Mouse (Mus musculus): ENCODE measurements around the gene Kdm8. TPM values are rescaled to one million over a fixed set of nuclear protein-coding genes. Genes with fewer than 3 reads are reported as not detected.
"Not testable (repeated sequence)": the region's sequence is repeated elsewhere in the genome, so short reads cannot be mapped to it uniquely, and the experiment has no call there.

The Kdm8 gene
- polyA plus RNA-seq, 1 experiment from 2014 or later = 13.7 TPM

DNA sequence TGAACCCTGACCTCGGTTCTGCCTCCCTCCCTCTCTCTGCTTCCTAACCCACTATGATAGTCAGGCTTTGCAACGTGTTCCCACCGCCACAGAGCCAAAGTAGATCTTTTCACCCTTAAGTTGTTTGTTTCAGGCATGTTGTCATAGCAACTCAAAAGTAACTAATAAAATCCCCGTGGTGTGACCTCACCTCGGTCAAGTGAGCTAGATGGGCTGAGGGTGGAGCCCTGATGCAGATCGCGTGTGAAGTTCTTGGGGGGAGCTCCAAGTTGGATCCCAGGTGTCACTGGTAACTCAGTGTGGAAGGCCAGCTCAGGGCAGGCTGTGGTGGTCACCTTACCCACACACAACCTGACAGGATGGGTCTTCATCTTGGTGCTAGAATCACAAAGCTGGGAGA lies 16.1 kb upstream of the Kdm8 start:
- H3K4me2 ChIP-seq = no peak overlapping the region
- H3K4me3 ChIP-seq (replicated peaks) = no peak overlapping the region
- H3K9me3 ChIP-seq (replicated peaks) = no peaks in the 10 kb centered on the region
- no peak overlapping the region for H3K9ac ChIP-seq
- no peaks in the 10 kb centered on the region for H3K4me1 ChIP-seq
- no peaks in the 10 kb centered on the region for H3K36me3 ChIP-seq
- no peak overlapping the region for H3K27ac ChIP-seq
- WGBS = 76% methylated on average over 7 of the region's 7 CpGs
- ATAC-seq (replicated peaks; ENCODE audit: low FRiP score) = no peak
- H3K27me3 ChIP-seq = no peaks in the 10 kb centered on the region

- H3K36me3 ChIP-seq; H3K4me3 ChIP-seq (replicated peaks); H3K27ac ChIP-seq; ATAC-seq (replicated peaks; ENCODE audit: low FRiP score); H3K4me1 ChIP-seq; H3K27me3 ChIP-seq; H3K9me3 ChIP-seq (replicated peaks); H3K4me2 ChIP-seq; H3K9ac ChIP-seq: not testable (repeated sequence)
- 74% methylated on average over 5 of the region's 5 CpGs for WGBS
These were observed 15.5 kb upstream of the Kdm8 start for GRCm38 (mm10) chr7:125428816-125429500.

- peaks cover 7% of the 10 kb centered on the region; the same call in 1 of the 2 replicates for H3K4me1 ChIP-seq
- no peak overlapping the region for H3K4me3 ChIP-seq (replicated peaks)
- WGBS = 57% methylated on average over 7 of the region's 7 CpGs
- no peak overlapping the region for H3K4me2 ChIP-seq
- H3K36me3 ChIP-seq = no peaks in the 10 kb centered on the region
- H3K9ac ChIP-seq = no peak overlapping the region
- no peaks in the 10 kb centered on the region for H3K9me3 ChIP-seq (replicated peaks)
- H3K27ac ChIP-seq = no peak overlapping the region
- H3K27me3 ChIP-seq = no peaks in the 10 kb centered on the region
- ATAC-seq (replicated peaks; ENCODE audit: low FRiP score) = no peak
These were observed 14.2 kb upstream of the Kdm8 start for GRCm38 (mm10) chr7:125430170-125430842.

DNA sequence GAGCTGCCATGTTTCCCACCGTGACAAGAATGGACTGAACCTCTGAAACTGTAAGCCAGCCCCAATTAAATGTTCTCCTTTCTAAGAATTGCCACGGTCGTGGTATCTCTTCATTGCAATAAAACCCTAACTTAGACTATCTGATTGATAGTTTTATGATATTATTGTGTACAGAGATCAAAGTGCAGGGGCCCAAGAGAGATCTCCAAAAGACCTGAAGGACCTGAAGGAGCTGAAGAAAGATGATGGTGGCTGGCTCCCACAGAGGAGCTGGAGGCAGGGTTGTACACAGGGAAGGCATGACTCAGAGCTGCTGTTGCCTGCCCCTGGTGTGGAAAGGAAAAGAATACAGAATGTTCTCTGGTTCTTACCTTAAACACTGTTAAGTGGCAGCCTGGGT lies 10.6 kb upstream of the Kdm8 start:
- ATAC-seq (replicated peaks; ENCODE audit: low FRiP score) = no peak
- Histone ChIP-seq H3K9ac (no peak overlapping the region), H3K27me3 (no peaks in the 10 kb centered on the region), H3K4me3 (replicated peaks) (no peak overlapping the region), H3K9me3 (replicated peaks) (no peaks in the 10 kb centered on the region), H3K4me2 (no peak overlapping the region), H3K4me1 (peaks cover 7% of the 10 kb centered on the region; the same call in 1 of the 2 replicates), H3K36me3 (no peaks in the 10 kb centered on the region), H3K27ac (no peak overlapping the region)
- 61% methylated on average over 3 of the region's 3 CpGs for WGBS

- Histone ChIP-seq H3K9ac (no peak overlapping the region), H3K4me2 (no peak overlapping the region), H3K9me3 (replicated peaks) (no peaks in the 10 kb centered on the region), H3K27me3 (no peaks in the 10 kb centered on the region), H3K27ac (no peak overlapping the region), H3K36me3 (no peaks in the 10 kb centered on the region), H3K4me3 (replicated peaks) (no peak overlapping the region), H3K4me1 (peaks cover 7% of the 10 kb centered on the region; the same call in 1 of the 2 replicates)
- WGBS = 38% methylated on average over 8 of the region's 8 CpGs
- ATAC-seq (replicated peaks; ENCODE audit: low FRiP score) = no peak
These were observed 9.7 kb upstream of the Kdm8 start for GRCm38 (mm10) chr7:125434666-125435290.

- Histone ChIP-seq H3K36me3 (no peaks in the 10 kb centered on the region), H3K9me3 (replicated peaks) (no peaks in the 10 kb centered on the region), H3K27ac (no peak overlapping the region), H3K4me2 (no peak overlapping the region), H3K4me3 (replicated peaks) (no peak overlapping the region), H3K9ac (no peak overlapping the region), H3K27me3 (no peaks in the 10 kb centered on the region), H3K4me1 (peaks cover 19% of the 10 kb centered on the region)
- ATAC-seq (replicated peaks; ENCODE audit: low FRiP score) = no peak
- WGBS = 86% methylated on average over 4 of the region's 4 CpGs
These were observed 2.2 kb upstream of the Kdm8 start for GRCm38 (mm10) chr7:125442323-125442722.

- H3K4me2 ChIP-seq = peak overlapping the region; percentile 82
- peak overlapping the region; percentile 77 for H3K4me3 ChIP-seq (replicated peaks)
- peak; percentile 16; the same call in 1 of the 2 replicates for ATAC-seq (replicated peaks; ENCODE audit: low FRiP score)
- H3K27ac ChIP-seq = peak overlapping the region; percentile 99
- 16% methylated on average over 10 of the region's 10 CpGs for WGBS
- H3K9ac ChIP-seq = peak overlapping the region; percentile 69
- H3K4me1 ChIP-seq = peaks cover 19% of the 10 kb centered on the region
- no peaks in the 10 kb centered on the region for H3K27me3 ChIP-seq
- no peaks in the 10 kb centered on the region for H3K36me3 ChIP-seq
- no peaks in the 10 kb centered on the region for H3K9me3 ChIP-seq (replicated peaks)
These were observed 406 bp upstream of the Kdm8 start for GRCm38 (mm10) chr7:125444076-125444463.

- Histone ChIP-seq H3K27me3 (no peaks in the 10 kb centered on the region), H3K4me3 (replicated peaks) (no peak overlapping the region), H3K9ac (no peak overlapping the region), H3K27ac (no peak overlapping the region), H3K9me3 (replicated peaks) (no peaks in the 10 kb centered on the region), H3K4me1 (peaks cover 3% of the 10 kb centered on the region), H3K4me2 (no peak overlapping the region), H3K36me3 (peaks cover 24% of the 10 kb centered on the region; the same call in 1 of the 2 replicates)
- 77% methylated on average over 1 of the region's 1 CpGs for WGBS
- ATAC-seq (replicated peaks; ENCODE audit: low FRiP score) = no peak
These were observed 6.2 kb downstream of the Kdm8 start for GRCm38 (mm10) chr7:125450678-125451077.

GRCm38 (mm10) chr7:125451078-125451477 lies 6.6 kb downstream of the Kdm8 start:
- Histone ChIP-seq H3K4me3 (replicated peaks) (no peak overlapping the region), H3K4me1 (no peaks in the 10 kb centered on the region), H3K27me3 (no peaks in the 10 kb centered on the region), H3K27ac (no peak overlapping the region), H3K9ac (no peak overlapping the region), H3K36me3 (peaks cover 26% of the 10 kb centered on the region; the same call in 1 of the 2 replicates), H3K4me2 (no peak overlapping the region), H3K9me3 (replicated peaks) (no peaks in the 10 kb centered on the region)
- ATAC-seq (replicated peaks; ENCODE audit: low FRiP score) = no peak
- 72% methylated on average over 2 of the region's 2 CpGs for WGBS

GRCm38 (mm10) chr7:125453671-125454070 lies 9.2 kb downstream of the Kdm8 start:
- Histone ChIP-seq H3K27me3 (no peaks in the 10 kb centered on the region), H3K4me1 (no peaks in the 10 kb centered on the region), H3K4me2 (no peak overlapping the region), H3K9me3 (replicated peaks) (no peaks in the 10 kb centered on the region), H3K9ac (no peak overlapping the region), H3K27ac (no peak overlapping the region), H3K36me3 (peaks cover 39% of the 10 kb centered on the region; the same call in 1 of the 2 replicates), H3K4me3 (replicated peaks) (no peak overlapping the region)
- 95% methylated on average over 4 of the region's 4 CpGs for WGBS
- ATAC-seq (replicated peaks; ENCODE audit: low FRiP score) = no peak

- Histone ChIP-seq H3K4me3 (replicated peaks) (no peak overlapping the region), H3K4me2 (no peak overlapping the region), H3K27ac (no peak overlapping the region), H3K27me3 (no peaks in the 10 kb centered on the region), H3K9me3 (replicated peaks) (no peaks in the 10 kb centered on the region), H3K4me1 (no peaks in the 10 kb centered on the region), H3K9ac (no peak overlapping the region), H3K36me3 (peaks cover 37% of the 10 kb centered on the region)
- no peak for ATAC-seq (replicated peaks; ENCODE audit: low FRiP score)
- 53% methylated on average over 2 of the region's 2 CpGs for WGBS
These were observed 17.7 kb downstream of the Kdm8 start for GRCm38 (mm10) chr7:125462200-125462599.

DNA sequence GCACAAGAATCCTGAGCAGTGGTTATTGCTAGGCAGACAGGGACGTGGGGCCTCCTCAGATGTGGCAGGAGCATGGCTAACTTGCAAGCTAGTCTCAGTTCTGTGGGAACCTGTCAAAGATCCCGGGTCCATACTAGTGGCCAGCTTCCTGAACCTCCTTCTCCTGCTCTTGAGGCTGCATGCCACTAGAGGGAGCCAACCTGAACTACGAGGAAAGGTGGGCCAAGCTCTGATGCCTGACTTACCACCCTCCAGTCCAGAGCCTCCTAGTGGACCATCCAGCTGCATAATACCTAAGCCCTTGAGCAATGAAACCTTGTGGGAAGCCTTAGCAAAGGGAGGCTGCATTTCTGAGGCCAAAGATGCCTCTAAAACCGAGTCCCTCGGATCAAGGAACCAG lies 25.5 kb downstream of the Kdm8 start:
- Histone ChIP-seq H3K4me3 (replicated peaks) (no peak overlapping the region), H3K27me3 (no peaks in the 10 kb centered on the region), H3K9me3 (replicated peaks) (no peaks in the 10 kb centered on the region), H3K27ac (no peak overlapping the region), H3K4me1 (peaks cover 28% of the 10 kb centered on the region), H3K4me2 (no peak overlapping the region), H3K9ac (no peak overlapping the region), H3K36me3 (peaks cover 63% of the 10 kb centered on the region)
- ATAC-seq (replicated peaks; ENCODE audit: low FRiP score) = peak; percentile 38; the same call in 1 of the 2 replicates
- 25% methylated on average over 5 of the region's 5 CpGs for WGBS
